Mouse (Mus musculus) left cerebral cortex, postnatal 4 days (tissue): ENCODE results near the gene Mdm2. TPM values are rescaled to one million over a fixed set of nuclear protein-coding genes. Genes with fewer than 3 reads are reported as not detected.
A peak's percentile ranks its signal among the peaks of the same experiment; 100 is the strongest.
"Not testable (repeated sequence)": the region's sequence is repeated elsewhere in the genome, so short reads cannot be mapped to it uniquely, and the experiment has no call there.

Experiments used
- DNase-seq: peaks from one replicate; pipeline ENCODE4 v3.0.0-alpha.2; 2022
- intact Hi-C: fragments of 180-260 bp; cut with DNase I; formaldehyde crosslinking; loops from one replicate; pipeline ENCODE4 v1.15.1; 2025
- total RNA-seq, 2 experiments: library from RNA; stranded (reverse); gene quantifications; 2 replicates each; pipeline ENCODE4 v1.2.3; 2021

Mdm2 gene
- total RNA-seq, result 10 to 100 TPM; 39.1 to 51.9 TPM

GRCm38 (mm10) chr10:117710604-117711141 is at the start of gene Mdm2:
TSS of gene Mdm2 (minus strand) at chr10:117710758.
- DNase-seq, result peak; percentile 99
- intact Hi-C loops, result no loop called here

- intact Hi-C loops, result no loop called here
- DNase-seq, result no peak
Observed at GRCm38 (mm10) chr10:117759844-117760630, 49.5 kb upstream of the Mdm2 start.

DNA sequence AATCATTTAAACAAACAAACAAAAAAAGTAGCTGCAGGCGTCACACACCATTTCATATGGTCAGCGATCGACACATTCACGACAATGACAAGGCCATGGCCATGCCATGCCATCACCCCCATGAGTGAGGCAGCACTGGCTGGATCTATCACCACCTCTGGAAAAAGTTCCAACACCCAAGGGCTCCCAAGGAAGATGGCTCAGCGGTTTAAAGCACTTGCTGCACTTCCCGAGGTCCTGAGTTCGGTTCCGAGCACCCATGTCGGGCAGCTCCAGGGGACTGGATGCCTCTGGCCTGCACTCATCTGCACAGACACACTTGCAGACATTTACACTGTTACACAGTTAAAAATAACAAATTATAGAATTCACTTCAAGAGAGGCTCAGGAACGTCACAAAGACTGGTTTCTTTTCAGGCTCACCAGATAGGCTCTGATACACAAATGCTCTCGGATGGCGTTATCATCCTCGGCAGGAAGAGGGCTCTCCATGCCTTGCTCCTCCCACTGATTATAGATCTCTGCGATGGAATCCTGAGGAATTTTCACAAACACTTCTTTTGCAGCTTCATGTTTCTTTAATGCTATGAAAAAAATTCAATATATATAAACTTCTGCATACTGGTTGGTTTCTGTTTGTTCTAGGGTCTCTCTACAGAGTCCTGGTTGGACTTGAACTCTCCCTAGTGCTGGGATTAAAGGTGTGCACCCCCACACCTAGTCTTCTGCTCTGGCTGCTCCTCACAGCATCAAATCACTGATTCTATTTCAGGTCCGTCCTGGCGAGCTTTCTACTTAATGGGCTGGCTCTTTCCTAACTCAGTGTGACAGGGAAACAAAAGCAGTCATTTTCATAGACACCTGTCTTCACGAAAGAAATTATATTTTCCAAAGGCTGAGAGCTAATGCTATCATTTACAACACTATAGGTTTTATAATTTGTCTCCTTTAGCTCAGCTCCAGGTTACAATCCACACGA is 48.5 kb upstream of the Mdm2 start:
- intact Hi-C loops, result no loop called here
- no peak for DNase-seq

- DNase-seq, intact Hi-C loops: not testable (repeated sequence)
Observed at GRCm38 (mm10) chr10:117758344-117758743, 47.8 kb upstream of the Mdm2 start.

DNA sequence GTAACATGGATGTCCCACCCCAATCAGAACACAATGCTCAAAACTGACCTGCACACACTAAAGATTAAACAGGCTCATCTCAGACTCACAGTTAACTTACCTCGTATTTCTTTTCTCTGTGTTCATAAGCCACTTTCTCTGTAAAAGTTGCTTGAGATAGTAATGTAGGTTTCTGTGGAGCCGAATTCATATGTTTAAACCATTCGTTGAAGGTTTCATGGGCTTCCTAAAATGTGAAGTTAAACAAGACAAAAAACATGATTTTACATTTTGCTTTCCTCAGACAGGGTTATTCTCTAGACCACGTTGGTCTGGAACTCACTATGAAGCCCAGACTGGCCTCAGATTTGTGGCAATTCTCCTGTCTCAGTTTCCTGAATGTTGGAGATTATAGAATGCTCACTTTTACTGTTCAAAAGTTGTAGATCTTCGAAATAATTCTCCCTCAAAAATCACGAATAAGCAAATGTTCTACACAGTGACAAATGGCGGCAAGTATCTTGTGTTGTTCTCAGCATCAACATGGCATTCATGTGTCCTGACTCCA is 47.3 kb upstream of the Mdm2 start:
- no peak for DNase-seq

GRCm38 (mm10) chr10:117757259-117757658 is 46.7 kb upstream of the Mdm2 start:
- no peak for DNase-seq
- intact Hi-C loops, result no loop called here

More for the DNA sequence above, 47.3 kb upstream of the Mdm2 start:
- intact Hi-C loops, result no loop called here

DNA sequence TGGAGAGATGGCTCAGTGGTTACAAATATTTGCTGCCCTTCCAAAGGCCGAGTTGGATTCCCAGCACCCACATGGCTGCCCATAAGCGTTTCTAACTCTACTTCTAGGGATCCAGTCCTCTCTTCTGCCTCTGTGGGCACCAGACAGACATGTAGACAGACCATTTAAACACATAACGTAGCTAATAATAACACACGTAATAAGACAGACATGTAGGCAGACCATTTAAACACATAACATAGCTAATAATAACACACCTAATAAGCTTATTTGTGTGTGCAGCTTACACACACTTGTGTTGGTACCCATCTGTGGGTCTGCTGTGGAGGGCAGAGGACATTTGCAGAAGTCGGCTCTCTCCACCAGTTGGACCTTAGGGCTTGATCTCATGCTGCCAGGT is 46.2 kb upstream of the Mdm2 start:
- no peak for DNase-seq

GRCm38 (mm10) chr10:117755799-117756467 is 45.4 kb upstream of the Mdm2 start:
- intact Hi-C loops, result no loop called here
- DNase-seq, result no peak

More for the DNA sequence above, 46.2 kb upstream of the Mdm2 start:
- intact Hi-C loops, result no loop called here

DNA sequence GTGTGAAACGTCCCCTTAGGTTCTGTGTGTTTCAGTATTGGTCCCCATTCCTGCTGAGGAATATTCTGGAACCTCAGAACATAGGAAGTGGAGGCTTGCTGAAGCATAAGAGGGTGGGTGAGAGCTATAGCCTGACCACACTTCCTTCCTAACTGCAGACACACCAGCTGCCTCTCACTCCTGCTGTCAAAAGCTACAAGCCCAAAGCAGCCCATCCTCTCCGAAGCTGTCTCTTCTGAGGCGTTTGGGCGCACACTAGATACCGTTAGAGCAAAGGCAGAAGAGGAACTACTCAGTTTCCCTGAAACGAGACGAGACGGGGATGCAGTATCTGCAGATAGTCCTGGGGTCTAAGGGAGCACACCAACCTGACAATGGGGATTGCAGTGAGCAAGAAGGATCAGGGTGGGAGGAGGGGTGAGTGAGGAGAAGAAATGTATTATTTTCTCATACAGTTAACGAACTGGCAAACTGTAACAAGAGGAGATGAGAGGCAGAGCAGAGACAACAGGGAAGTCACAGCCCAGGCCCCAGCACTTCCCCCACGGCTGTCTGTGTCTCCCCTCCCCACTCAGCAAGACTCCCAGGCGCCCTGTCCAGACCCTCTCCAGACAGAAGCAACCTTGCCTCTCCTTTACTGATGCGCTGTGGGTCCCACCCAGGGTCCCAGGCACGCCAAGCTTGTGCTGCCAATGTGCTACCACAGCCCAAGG is 44.7 kb upstream of the Mdm2 start:
- intact Hi-C loops, result no loop called here
- no peak for DNase-seq

DNA sequence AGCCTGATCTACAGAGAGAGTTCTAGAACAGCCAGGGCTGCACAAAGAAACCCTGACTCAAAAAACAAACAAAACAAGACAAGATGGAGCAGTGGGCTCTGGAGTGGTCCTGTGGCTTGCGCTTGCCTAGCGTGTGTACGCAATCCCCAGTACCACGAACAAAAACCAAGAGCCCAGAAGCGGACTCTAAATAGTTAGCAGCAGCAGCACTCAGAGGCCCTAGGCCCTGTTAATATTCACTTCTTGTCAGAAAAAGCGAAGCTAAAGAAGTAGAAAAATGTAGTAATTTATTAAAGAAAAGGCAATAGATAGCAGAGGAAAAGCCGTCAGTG is 44.0 kb upstream of the Mdm2 start:
- DNase-seq, result no peak
- intact Hi-C loops, result no loop called here

GRCm38 (mm10) chr10:117753711-117754608 is 43.4 kb upstream of the Mdm2 start:
- DNase-seq, result no peak
- intact Hi-C loops, result no loop called here

- intact Hi-C loops, result no loop called here
- DNase-seq, result no peak
Observed at GRCm38 (mm10) chr10:117752851-117753647, 42.5 kb upstream of the Mdm2 start.

DNA sequence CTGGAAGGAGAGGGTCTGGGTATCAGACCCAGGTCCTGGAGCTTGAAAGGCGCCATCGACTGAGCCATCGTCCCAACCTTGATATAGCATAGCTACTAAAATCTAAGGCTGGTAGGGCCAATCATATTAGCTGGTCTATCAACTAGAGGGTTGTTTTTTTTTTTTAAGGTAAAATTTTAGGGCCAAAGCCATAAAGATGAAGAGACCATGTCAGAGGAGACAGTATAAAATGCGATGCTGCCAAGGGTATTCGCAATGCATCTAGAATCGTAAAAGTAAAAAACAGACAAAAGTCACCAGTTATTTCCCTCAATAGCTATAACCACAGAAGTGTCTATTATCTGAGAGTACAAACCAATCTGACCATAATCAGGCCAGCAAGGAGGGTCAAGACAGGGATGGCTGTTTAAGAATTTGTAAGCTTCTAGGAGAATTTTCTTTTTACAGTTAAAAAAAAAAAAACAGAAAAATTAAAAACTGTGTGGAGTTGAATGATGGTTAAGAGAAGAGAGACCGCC is 41.8 kb upstream of the Mdm2 start:
- intact Hi-C loops, result no loop called here
- no peak for DNase-seq

GRCm38 (mm10) chr10:117751744-117752143 is 41.2 kb upstream of the Mdm2 start:
- intact Hi-C loops, result no loop called here
- DNase-seq, result no peak

- DNase-seq, result no peak
- intact Hi-C loops, result no loop called here
Observed at GRCm38 (mm10) chr10:117751282-117751610, 40.7 kb upstream of the Mdm2 start.

- no peak for DNase-seq
- intact Hi-C loops, result no loop called here
Observed at GRCm38 (mm10) chr10:117750529-117751281, 40.1 kb upstream of the Mdm2 start.

GRCm38 (mm10) chr10:117749787-117750343 is 39.3 kb upstream of the Mdm2 start:
- DNase-seq, result no peak
- intact Hi-C loops, result no loop called here
